Mouse (Mus musculus) testis, adult 2 months (tissue): ENCODE measurements around the gene Smpdl3b. TPM values are rescaled to one million over a fixed set of nuclear protein-coding genes. Genes with fewer than 3 reads are reported as not detected.

Experiments used
- H3K27ac ChIP-seq: fragments of 200-500 bp; 2 replicates; pipeline ENCODE4 v1.5.1; 2012; ENCODE audit warnings: low read depth, low read length; ENCODE audit not compliant: control insufficient read depth, insufficient read depth
- H3K27me3 ChIP-seq: fragments of 200-500 bp; 2 replicates; pipeline ENCODE4 v1.6.1; 2012; ENCODE audit warnings: mild to moderate bottlenecking, low read length, moderate library complexity; ENCODE audit not compliant: control insufficient read depth, insufficient read depth
- H3K36me3 ChIP-seq: fragments of 200-500 bp; 2 replicates; pipeline ENCODE4 v1.6.1; 2012; ENCODE audit warnings: mild to moderate bottlenecking, low read length; ENCODE audit not compliant: control insufficient read depth, insufficient read depth
- H3K4me1 ChIP-seq: fragments of 200-500 bp; 2 replicates; pipeline ENCODE4 v1.6.1; 2012; ENCODE audit warnings: low read length; ENCODE audit not compliant: control insufficient read depth, insufficient read depth
- H3K4me3 ChIP-seq: fragments of 200-500 bp; 2 replicates; pipeline ENCODE4 v1.5.1; 2012; ENCODE audit warnings: low read depth, mild to moderate bottlenecking, low read length, moderate library complexity, mixed read lengths; ENCODE audit not compliant: control insufficient read depth
- CTCF ChIP-seq: fragments of 200-500 bp; IDR thresholded peaks from 2 replicates; pipeline ENCODE4 v1.5.1; 2012; ENCODE audit warnings: low read depth, mild to moderate bottlenecking, inconsistent platforms, low read length, moderate library complexity; ENCODE audit not compliant: control insufficient read depth, insufficient read depth, insufficient replicate concordance
- POLR2A ChIP-seq: fragments of 200-500 bp; IDR thresholded peaks from 2 replicates; pipeline ENCODE4 v1.6.1; 2012; ENCODE audit warnings: low read depth, mild to moderate bottlenecking, inconsistent platforms, low read length, moderate library complexity; ENCODE audit not compliant: control insufficient read depth
- polyA plus RNA-seq: library from polyadenylated mRNA; depleted of rRNA; stranded (reverse); fragments of >200 nt; gene quantifications from 2 replicates; pipeline ENCODE4 v1.2.3, GENCODE M21; 2012

Smpdl3b gene
- polyA plus RNA-seq, 1 experiment, result 3.7 TPM

DNA sequence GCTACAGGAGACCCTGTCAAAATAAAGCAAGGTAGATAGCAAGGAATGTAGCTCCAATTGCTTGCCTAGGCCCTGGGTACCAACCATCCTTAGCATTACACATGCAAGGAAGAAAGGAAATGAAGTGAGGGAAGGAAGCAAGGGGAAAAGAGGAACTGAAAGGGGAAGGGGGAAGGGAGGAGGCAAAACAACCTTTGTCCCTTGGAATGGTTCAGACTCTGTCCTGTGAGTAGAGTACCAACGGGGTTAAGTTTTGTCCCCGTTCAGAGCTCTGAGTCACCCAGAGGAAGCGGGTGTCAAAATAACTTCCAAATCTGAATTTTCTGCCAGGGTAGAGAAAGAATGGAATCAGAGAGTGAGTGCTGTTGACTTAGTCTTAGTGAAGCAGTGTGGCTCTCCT is 3.2 kb upstream of the Smpdl3b start:
- Histone ChIP-seq H3K4me3 (no peak overlapping the region), H3K4me1 (peaks cover 2% of the 10 kb centered on the region), H3K27me3 (no peaks in the 10 kb centered on the region), H3K36me3 (no peaks in the 10 kb centered on the region), H3K27ac (no peak overlapping the region)
- no peak for TF ChIP-seq POLR2A

DNA sequence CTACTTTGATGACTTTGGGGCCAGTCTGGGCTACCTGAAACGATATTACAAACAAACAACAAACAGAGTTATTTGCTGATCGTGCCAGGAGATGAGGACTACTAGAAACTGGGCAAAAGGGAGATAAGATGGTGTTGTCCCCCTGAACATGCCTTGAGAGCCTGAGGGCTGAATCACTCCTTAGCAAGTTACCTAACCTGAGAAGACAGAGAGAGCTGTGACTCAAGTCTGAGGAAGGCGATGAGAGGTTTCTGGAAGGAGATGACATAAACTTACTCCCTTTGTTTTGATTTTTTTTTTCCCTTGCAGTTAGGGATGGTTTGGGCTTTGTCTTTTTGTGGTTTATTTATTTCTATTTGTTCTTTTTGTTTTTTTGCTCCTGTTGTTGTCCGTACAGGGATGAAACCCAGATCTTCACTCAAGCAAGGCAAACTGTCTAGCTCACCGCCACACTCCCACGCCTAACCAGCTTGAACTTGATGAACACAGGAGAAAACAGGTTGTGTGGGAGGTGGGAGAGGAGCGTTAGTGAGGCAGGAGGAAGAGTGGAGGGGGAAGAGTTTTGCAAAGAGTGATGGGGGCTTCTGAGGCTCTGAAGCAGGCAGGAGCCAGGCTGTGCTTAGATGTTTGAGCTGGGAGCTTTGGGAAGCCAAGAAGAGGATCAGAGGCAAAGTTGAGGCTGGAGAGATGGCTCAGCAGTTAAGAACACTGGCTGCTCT is 740 bp upstream of the Smpdl3b start:
- no peak overlapping the region for H3K4me3 ChIP-seq
- no peaks in the 10 kb centered on the region for H3K36me3 ChIP-seq
- no peak for TF ChIP-seq CTCF
- no peak for TF ChIP-seq POLR2A
- no peak overlapping the region for H3K27ac ChIP-seq
- H3K27me3 ChIP-seq, result no peaks in the 10 kb centered on the region
- peaks cover 2% of the 10 kb centered on the region for H3K4me1 ChIP-seq

DNA sequence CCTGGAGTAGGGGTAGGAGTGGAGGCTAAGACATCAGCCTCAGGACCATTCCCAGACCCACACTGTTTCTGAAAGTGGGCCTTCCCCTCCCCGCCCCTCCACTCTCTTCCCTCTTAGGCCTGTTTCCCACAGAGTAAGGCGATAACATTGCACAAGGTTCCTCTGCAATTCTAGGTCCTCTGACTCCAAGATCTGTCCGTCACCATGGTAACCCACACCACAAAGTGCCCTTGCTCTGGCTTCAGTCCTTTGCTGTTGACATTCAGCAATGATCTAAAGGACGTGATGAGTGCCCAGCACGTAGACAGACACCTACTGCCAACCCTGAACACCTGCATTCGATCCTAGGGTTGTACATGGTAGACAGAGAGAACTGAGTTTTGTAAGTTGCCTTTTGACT is 4.1 kb downstream of the Smpdl3b start:
- TF ChIP-seq POLR2A, result no peak
- TF ChIP-seq CTCF, result no peak
- Histone ChIP-seq H3K27me3 (no peaks in the 10 kb centered on the region), H3K27ac (no peak overlapping the region), H3K4me3 (no peak overlapping the region), H3K36me3 (no peaks in the 10 kb centered on the region), H3K4me1 (peaks cover 2% of the 10 kb centered on the region)

DNA sequence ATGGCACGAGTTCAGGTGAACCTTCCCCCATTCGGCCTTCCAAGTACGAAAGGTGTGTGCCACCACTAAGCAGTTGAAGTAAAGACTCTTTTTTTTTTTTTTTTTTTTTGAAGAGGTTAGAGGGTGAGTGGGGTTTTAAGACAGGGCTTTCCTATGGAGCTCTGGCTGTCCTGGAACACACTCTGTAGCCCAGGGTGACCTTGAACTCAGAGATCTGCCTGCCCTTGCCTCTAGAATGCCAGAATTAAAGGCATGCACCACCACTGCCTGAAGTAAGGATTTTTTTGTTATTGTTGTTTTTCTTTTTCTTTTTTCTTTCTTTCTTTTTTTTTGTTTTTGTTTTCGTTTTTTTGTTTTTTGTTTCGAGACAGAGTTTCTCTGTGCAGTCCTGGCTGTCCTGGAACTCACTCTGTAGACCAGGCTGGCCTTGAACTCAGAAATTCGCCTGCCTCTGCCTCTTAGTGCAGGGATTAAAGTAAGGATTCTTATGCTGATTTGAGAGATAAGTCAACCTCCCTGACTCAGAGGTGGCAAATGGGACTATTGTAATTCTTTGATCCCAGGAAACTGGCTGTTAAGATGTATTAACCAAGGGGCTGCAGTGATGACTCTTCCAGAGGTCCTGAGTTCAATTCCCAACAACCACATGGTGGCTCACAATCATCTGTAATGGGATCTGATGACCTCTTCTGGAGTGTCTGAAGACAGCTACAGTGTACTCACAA is 7.6 kb downstream of the Smpdl3b start:
- no peaks in the 10 kb centered on the region; the same call in 1 of the 2 replicates for H3K4me1 ChIP-seq
- H3K27me3 ChIP-seq, result no peaks in the 10 kb centered on the region
- H3K27ac ChIP-seq, result no peak overlapping the region

DNA sequence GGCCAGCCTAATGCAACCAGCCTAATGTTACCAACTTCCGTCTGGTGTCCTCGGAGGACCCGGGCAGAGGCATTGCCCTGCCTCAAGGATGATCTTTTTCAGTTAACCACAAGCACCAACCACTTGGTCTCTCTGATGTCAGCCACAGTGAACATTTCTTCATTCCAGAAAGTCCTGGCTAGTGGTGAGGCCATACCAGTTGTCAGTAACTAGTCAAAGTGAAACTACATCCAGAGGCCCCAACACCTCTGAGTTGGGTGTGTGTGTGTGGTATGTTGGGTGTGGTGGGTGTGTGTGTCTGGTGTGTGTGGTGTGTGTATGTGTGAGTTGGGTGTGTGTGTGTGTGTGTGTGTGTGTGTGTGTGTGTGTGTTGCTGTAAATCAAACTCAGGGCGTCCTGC is 8.3 kb downstream of the Smpdl3b start:
- no peaks in the 10 kb centered on the region; the same call in 1 of the 2 replicates for H3K4me1 ChIP-seq
- no peak overlapping the region for H3K27ac ChIP-seq
- H3K4me3 ChIP-seq, result no peak overlapping the region
- H3K36me3 ChIP-seq, result no peaks in the 10 kb centered on the region
- H3K27me3 ChIP-seq, result no peaks in the 10 kb centered on the region
- TF ChIP-seq CTCF (no peak), POLR2A (no peak)

More for the DNA sequence above, 7.6 kb downstream of the Smpdl3b start:
- Histone ChIP-seq H3K4me3 (no peak overlapping the region), H3K36me3 (no peaks in the 10 kb centered on the region)
- no peak for TF ChIP-seq CTCF
- TF ChIP-seq POLR2A, result no peak

DNA sequence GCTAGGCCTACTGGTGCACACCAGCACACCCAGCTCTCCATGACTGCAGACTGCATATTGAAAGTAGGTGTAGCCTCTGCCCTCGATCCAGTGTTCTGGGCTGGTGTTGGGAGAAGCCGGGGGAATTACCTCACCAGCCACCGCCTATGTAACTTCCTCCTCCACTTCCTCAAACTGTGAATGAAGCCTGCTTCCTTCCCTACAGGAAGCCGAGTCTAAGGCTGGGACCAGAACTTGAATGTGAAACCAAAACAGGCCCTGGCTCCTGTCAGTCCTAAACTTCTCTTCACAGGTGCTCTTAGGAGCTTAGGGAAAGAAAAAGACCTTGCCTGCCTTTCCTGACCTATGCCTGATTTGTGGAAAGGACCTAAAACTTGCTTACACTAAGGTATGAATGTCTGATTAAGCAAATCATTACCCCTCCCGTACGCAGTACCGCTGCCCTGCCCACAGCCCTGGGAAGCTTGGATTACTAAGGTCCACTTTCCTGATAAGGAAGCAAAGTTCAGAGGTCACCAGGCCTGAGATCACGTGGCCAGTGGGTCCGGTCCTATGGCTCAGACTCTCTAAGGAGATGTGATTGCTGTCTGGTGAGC is 9.3 kb downstream of the Smpdl3b start:
- H3K27ac ChIP-seq, result peak overlapping the region; percentile 63; the same call in 1 of the 2 replicates
- H3K27me3 ChIP-seq, result no peaks in the 10 kb centered on the region
- no peak overlapping the region for H3K4me3 ChIP-seq
- no peaks in the 10 kb centered on the region for H3K4me1 ChIP-seq
- TF ChIP-seq POLR2A (no peak), CTCF (no peak)
- no peaks in the 10 kb centered on the region for H3K36me3 ChIP-seq

DNA sequence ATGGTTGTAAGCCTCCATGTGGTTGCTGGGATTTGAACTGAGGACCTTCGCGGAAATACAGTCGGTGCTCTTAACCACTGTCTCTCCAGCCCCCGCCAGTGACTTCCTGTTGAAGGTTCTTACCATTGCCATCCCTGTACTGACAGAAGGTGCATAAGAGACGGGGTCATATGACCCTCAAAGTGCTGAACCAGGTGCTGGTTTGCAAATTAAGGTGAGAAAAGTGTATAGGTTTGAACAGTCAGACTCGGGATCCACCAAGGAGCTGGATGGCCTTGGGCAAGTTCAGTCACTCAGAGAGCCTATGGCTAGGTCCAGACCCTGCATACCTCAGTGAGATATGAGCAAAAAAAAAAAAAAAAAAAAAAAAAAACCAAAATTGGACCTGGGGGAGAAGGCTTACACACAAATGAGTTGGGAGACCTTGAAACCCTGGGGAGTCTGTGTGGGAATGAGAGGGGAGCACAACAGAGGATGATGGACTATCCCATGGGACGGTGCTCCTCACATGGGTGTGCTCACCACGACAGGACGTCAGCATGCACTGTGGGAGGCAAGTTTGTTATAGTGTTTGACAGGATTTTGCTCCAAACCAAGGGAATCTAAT is 10.0 kb downstream of the Smpdl3b start:
- Histone ChIP-seq H3K4me3 (no peak overlapping the region), H3K27me3 (no peaks in the 10 kb centered on the region), H3K4me1 (no peaks in the 10 kb centered on the region), H3K36me3 (no peaks in the 10 kb centered on the region), H3K27ac (0 out of 2 replicates have a peak overlapping the region, but pooled peaks have one; percentile 41)
- TF ChIP-seq POLR2A (no peak), CTCF (no peak)
